Mouse (Mus musculus) embryonic fibroblast, embryonic 13.5 days (primary cell): ENCODE data around the gene Rnf41. TPM values are rescaled to one million over a fixed set of nuclear protein-coding genes. Genes with fewer than 3 reads are reported as not detected.

Experiments used
- H3K27ac ChIP-seq: 2 replicates; pipeline ENCODE4 v1.5.1; 2012; ENCODE audit warnings: low read length, control low read depth, inconsistent platforms; ENCODE audit not compliant: insufficient read depth
- H3K4me1 ChIP-seq: 2 replicates; pipeline ENCODE4 v1.6.1; 2011; ENCODE audit warnings: low read length; ENCODE audit not compliant: control insufficient read depth, insufficient read depth
- H3K4me3 ChIP-seq: 2 replicates; pipeline ENCODE4 v1.5.1; 2011; ENCODE audit warnings: mild to moderate bottlenecking, control low read depth, low read length; ENCODE audit not compliant: insufficient read depth
- CTCF ChIP-seq: IDR thresholded peaks from 2 replicates; pipeline ENCODE4 v1.5.1; 2011; ENCODE audit warnings: mild to moderate bottlenecking, control low read depth, low read length, moderate library complexity, borderline replicate concordance; ENCODE audit not compliant: insufficient read depth
- POLR2A ChIP-seq: IDR thresholded peaks from 2 replicates; pipeline ENCODE4 v1.6.1; 2011; ENCODE audit warnings: low read depth, mild to moderate bottlenecking, control low read depth, low read length, moderate library complexity
- polyA plus RNA-seq: library from polyadenylated mRNA; stranded (reverse); fragments of >200 nt; gene quantifications from 2 replicates; pipeline ENCODE4 v1.2.4, GENCODE M21; 2011; ENCODE audit warnings: low read depth; ENCODE audit not compliant: missing spikeins, insufficient read length

Gene Rnf41
- polyA plus RNA-seq, 1 experiment, result 42.1 TPM

DNA sequence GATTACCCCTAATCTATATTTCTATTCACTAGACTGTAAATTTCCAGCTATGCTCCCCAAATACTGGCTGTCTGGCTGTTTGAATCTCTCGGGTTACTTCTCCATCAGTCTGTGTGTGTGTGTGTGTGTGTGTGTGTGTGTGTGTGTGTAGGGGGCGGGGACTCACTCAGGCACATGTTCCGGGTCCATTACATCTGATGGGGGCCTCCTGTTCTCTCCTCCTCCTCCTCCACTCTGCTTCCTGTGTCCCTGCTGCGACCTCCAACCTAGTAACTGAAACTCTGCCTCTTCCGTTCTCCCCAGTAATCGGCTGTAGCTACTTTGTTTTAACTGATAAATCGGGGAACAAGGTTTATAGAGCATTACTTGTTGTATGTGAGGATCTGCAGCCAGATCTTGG is 13.1 kb downstream of the Rnf41 start:
- Histone ChIP-seq H3K27ac (no peak overlapping the region), H3K4me3 (no peak overlapping the region), H3K4me1 (no peaks in the 10 kb centered on the region)
- TF ChIP-seq CTCF (no peak), POLR2A (no peak)

DNA sequence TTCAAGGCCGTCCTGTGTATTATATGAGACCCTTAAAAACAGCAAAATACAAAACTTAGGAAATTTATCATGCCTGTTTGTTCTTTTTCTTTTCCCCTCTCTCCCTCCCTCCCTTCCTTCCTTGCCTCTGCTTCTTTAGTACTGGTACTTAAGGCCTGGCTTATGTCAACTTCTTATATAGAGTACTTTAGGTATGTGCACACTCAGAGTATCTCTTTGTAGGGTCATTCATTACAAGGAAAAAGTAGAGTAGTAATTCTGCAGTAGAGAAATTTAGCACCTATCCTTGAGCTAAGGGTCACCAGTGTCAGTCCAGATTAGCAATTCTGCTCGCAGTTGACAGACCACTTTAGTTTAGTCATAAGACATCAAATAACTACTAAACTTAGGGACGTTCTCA is 13.8 kb downstream of the Rnf41 start:
- Histone ChIP-seq H3K27ac (no peak overlapping the region), H3K4me3 (no peak overlapping the region)
- no peak for TF ChIP-seq CTCF
- no peak for TF ChIP-seq POLR2A

DNA sequence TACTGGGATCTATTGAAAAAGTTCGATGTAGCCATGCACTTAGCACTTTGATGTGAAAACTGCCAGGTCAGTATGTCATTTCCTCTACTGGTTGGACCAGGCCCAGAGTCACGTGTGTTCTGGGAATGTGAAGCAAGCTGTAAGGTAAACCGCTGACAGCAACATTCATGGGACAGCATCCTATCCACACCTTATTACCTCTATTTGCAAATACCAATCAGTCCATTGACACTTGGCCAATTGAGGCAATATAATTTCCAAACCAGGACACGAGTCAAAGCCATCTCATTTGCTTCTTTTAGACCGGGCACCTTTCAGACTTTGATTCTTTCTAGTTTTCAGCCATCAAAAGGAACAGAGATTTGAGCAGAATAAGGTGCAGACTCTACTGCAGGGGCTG is 17.6 kb downstream of the Rnf41 start:
- Histone ChIP-seq H3K4me1 (no peaks in the 10 kb centered on the region), H3K27ac (no peak overlapping the region), H3K4me3 (no peak overlapping the region)
- TF ChIP-seq CTCF, result no peak

More for the DNA sequence above, 13.8 kb downstream of the Rnf41 start:
- no peaks in the 10 kb centered on the region for H3K4me1 ChIP-seq

DNA sequence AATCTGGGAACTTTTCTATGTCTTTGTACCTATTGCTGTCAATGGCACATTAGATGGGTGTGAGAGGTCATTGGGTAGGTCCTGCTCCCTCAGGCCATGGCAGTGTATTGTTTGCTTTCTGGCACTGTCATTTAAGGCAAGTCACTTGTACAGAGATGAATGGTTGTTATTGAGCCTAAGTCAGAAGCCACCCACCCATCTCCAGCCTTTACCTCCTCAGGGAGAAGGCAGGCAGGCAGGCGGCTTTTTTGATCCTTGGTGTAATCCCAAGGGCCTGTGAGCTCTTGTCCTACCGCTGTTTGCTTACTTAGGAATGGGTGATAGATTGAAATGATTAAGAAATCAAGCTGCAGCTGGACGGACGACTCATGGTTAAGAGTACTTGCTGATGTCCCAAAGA is 18.0 kb downstream of the Rnf41 start:
- Histone ChIP-seq H3K4me3 (no peak overlapping the region), H3K4me1 (no peaks in the 10 kb centered on the region), H3K27ac (no peak overlapping the region)
- TF ChIP-seq CTCF (no peak), POLR2A (no peak)

DNA sequence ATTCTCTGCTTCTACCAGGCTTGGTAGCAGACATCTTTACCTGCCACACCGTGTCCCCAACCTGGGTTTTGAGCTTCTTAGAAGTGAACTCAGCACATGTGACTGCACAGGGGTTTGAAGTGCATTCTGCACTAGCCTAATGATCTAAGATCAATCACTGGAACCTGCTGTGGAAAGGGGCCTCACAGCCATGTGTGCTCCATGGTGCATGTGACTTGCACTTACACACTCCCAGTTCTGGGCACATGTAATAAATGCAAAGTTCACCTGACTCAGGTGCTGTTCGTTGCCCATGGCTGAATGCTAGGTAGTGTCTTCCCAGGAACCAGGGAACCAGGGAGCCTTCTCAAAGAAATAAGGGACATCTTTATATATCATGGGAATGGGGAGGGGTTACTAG is 22.0 kb downstream of the Rnf41 start:
- TF ChIP-seq CTCF, result no peak
- no peak for TF ChIP-seq POLR2A
- H3K27ac ChIP-seq, result no peak overlapping the region

DNA sequence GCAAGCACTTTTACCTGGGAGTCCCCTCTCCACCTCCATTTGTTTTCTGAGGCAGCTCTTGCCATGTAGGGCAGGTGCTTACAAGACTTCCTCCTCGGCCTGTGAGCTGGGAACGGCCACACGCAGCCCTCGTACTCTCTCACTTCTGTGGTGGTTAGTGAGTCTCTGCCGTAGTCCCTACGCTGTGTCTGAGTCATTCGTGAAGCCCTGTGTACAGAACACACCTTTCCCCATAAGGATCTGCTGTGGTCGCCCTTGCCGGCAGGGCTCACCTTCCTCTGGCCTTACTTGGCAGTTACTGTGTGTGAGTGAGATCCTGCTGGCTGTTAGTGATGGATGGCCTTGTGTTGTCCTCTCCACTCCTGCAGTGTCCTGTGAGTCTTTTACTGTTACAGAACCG is 23.2 kb downstream of the Rnf41 start:
- no peak overlapping the region for H3K4me3 ChIP-seq
- TF ChIP-seq CTCF (no peak), POLR2A (no peak)
- no peaks in the 10 kb centered on the region for H3K4me1 ChIP-seq
- H3K27ac ChIP-seq, result no peak overlapping the region

More for the DNA sequence above, 22.0 kb downstream of the Rnf41 start:
- Histone ChIP-seq H3K4me3 (no peak overlapping the region), H3K4me1 (no peaks in the 10 kb centered on the region)

DNA sequence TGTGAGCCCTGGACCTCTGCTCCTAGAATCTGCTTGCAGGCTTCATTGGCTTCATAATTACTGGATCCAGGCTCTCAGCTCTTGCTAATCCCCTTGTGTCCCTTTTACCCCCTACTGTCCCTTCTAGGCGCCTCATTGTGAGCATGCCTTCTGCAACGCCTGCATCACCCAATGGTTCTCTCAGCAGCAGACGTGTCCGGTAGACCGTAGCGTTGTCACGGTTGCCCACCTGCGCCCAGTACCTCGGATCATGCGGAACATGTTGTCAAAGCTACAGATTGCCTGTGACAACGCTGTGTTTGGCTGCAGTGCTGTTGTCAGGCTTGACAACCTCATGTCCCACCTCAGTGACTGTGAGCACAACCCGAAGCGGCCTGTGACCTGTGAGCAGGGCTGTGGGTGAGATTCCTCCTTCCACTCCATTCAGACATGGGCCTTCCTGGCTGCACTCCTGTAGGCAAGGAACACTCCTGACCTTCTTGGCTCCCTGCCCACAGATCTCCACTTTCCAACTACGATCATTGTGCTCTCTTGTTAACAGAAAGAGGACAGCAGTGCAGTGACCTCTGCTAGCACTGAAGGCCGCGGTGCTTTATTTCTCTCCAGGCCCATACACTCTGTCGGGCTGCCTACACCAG is 23.8 kb downstream of the Rnf41 start:
- H3K4me3 ChIP-seq, result no peak overlapping the region
- H3K4me1 ChIP-seq, result no peaks in the 10 kb centered on the region
- TF ChIP-seq CTCF (no peak), POLR2A (no peak)
- H3K27ac ChIP-seq, result no peak overlapping the region

DNA sequence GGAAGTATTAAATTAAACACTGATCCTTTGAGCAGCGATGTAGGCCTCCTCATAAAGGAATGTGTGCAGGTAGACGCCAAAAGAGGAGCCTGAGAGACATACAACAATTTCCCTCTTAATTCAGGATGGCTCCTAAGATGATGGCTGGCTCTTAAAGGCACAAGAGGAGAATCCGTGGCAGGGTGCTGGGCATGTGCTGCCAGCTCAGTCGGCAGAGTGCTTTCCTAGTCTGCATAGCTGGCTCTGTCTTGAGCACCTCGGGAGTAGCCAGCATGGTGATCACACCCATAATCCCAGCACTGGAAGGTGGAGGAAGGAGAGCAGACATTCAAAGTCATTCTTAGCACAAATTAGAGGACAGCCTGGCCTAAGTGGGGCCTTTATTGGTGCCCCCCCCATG is 24.4 kb downstream of the Rnf41 start:
- TF ChIP-seq POLR2A (no peak), CTCF (no peak)
- Histone ChIP-seq H3K27ac (no peak overlapping the region), H3K4me1 (no peaks in the 10 kb centered on the region), H3K4me3 (no peak overlapping the region)

DNA sequence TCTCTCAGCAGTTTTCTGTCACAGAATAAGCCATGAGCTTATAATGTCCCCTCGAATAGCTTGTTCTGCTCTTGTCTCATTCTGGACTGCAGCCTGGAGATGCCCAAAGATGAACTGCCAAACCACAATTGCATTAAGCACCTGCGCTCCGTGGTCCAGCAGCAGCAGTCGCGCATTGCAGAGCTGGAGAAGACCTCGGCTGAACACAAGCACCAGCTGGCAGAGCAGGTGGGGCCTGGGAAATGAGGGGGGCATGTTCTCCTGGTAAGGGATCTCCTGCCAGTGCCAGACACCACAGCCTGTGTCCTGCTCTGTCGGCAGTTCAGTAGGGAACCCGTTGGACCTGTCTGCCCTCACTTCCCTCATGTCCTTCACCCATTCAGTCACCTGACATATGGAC is 24.9 kb downstream of the Rnf41 start:
- TF ChIP-seq CTCF (no peak), POLR2A (no peak)
- Histone ChIP-seq H3K4me3 (no peak overlapping the region), H3K4me1 (no peaks in the 10 kb centered on the region), H3K27ac (no peak overlapping the region)

DNA sequence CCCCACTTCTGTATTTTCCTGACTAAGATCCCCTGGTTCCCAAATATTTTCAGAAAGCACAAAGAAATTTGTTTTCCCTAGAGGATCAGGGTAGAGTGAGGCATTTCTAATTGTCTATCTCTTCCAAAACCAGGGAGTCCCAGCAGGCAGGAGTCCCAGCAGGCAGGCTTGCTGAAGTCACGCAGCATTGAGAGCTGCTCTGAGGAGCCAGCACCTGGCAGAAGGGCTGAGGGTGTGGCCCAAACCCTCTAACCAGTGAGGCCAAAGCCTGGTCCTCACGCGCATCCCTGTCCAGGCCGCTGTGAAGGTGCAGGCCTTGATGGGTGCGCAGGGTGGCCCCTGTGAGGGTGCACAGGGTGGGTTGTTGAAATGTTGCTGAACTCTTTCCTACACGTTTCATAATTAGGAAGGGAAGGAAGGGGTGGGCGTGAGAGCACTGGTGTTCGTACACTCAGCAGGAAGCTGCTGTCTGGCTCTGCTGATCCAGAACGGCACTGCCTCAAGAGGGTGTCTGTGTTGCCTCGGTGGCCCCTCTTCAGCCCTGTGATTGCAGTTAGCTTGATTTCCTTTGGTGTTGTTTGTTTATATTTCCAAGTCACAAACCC is 27.3 kb downstream of the Rnf41 start:
- Histone ChIP-seq H3K4me1 (no peaks in the 10 kb centered on the region), H3K4me3 (no peak overlapping the region), H3K27ac (no peak overlapping the region)
- no peak for TF ChIP-seq CTCF
- no peak for TF ChIP-seq POLR2A

DNA sequence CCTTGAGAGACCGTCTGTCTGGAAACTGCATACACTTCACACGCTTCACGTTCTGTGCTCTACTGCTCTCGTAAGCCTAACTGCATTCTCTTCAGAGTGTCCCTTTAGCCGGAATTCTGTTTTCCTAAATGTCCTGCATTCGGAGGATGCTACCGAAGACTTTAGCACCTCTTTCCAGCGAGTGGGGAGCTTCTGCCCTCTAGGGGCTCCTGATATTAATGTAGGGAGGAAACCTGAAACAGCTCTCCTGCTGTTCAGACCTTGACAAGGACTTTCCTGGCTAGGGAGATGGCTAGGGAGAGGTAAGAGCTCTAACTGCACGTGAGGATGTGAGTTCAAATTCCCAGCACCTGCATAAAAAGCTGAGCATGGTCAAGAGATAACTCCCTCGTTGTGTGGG is 28.9 kb downstream of the Rnf41 start:
- Histone ChIP-seq H3K4me1 (no peaks in the 10 kb centered on the region), H3K27ac (no peak overlapping the region), H3K4me3 (no peak overlapping the region)
- TF ChIP-seq CTCF (no peak), POLR2A (no peak)
